Mouse (Mus musculus): ENCODE results near the gene Tmprss6. TPM values are rescaled to one million over a fixed set of nuclear protein-coding genes. Genes with fewer than 3 reads are reported as not detected.

The Tmprss6 gene
- polyA plus RNA-seq, 1 experiment: 0.08 TPM

DNA sequence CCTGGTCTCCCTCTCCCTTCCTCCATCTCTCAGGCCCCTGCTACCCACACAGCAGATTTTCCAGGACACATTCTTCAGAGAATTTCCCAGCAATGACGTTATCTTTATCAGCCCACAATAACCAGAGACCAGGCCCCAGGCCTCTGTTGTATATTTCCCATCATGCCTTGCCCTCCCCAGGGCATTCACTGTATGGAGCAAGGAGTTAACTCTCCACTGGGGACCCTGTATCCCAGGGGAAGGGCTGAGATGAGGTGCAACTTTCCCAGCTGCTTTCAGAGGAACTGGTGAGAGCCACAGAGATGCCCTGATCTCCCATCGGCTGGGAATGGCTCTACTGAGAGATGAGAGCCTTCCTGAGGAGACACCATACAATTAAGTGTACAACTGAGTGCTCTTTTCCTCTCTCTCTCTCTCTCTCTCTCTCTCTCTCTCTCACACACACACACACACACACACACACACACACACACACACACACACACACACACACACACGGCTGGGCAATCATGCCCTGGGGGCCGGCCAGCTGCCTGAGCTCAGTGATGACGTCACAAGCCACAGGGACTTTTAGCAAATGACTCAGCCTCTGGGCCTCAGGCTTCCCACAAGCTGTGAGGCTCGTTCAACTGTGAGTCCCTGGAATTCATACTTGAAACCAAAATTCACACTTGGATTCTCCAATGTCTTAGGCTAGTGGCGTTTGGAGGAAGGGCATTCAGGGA, 18.6 kb downstream of the Tmprss6 start:
- no peaks in the 10 kb centered on the region for H3K27me3 ChIP-seq (ENCODE audit: control insufficient read depth, insufficient read depth, insufficient read length)
- no peaks in the 10 kb centered on the region for H3K36me3 ChIP-seq (ENCODE audit: control insufficient read depth, insufficient read depth)
- no peak overlapping the region for H3ac ChIP-seq (ENCODE audit: control insufficient read depth, insufficient read length)
- H3K4me2 ChIP-seq (ENCODE audit: low read depth): peak overlapping the region; percentile 74
- no peaks in the 10 kb centered on the region for H3K79me2 ChIP-seq (ENCODE audit: control insufficient read depth, insufficient read depth)
- TF ChIP-seq E2F4 (IDR thresholded peaks at IDR 0.05; ENCODE audit: insufficient read depth) (no peak), TCF3 (IDR thresholded peaks at IDR 0.05; ENCODE audit: insufficient read length, low read depth) (peak; percentile 48), MYOD1 (IDR thresholded peaks at IDR 0.05; ENCODE audit: control insufficient read depth in 1 of 3, insufficient read length in 2 of 3, low read depth in 2 of 3) (peak in 2 of 3 experiments; percentile 62 to 84), REST (IDR thresholded peaks at IDR 0.05; ENCODE audit: insufficient read depth, insufficient read length) (no peak), USF1 (IDR thresholded peaks at IDR 0.05; ENCODE audit: low read depth) (no peak), CEBPB (IDR thresholded peaks at IDR 0.05; ENCODE audit: insufficient read depth, poor library complexity, severe bottlenecking) (0 out of 2 replicates have a peak, but pooled peaks have one; percentile 0), MYOG (IDR thresholded peaks at IDR 0.05; ENCODE audit: control insufficient read depth in 1 of 3, insufficient read depth in 1 of 3, insufficient read length in 2 of 3, low read depth in 2 of 3) (peak; percentile 64 to 85 (median 84))
- H3K4me3 ChIP-seq: no peak overlapping the region

DNA sequence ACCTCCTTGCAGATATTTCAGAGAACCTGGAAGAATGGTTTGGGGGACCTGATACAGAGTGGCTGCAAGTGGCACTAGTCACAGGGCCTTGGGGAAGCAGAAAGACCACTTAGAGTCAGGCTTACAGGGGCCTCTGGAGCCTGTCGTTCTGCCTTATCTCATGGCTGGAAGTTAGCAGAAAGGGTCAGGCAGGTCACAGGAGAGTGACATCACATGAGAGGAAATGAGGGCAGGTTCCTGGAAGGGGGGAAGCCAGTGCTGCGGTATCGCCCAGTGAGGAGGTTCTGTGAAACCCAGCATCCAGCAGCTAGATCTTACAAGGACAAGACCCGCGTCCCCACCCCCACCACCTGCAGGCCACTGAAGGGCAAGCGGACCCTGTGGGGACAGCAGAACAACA, 19.3 kb downstream of the Tmprss6 start:
- no peaks in the 10 kb centered on the region for H3K79me2 ChIP-seq (ENCODE audit: control insufficient read depth, insufficient read depth)
- no peaks in the 10 kb centered on the region for H3K36me3 ChIP-seq (ENCODE audit: control insufficient read depth, insufficient read depth)
- peak overlapping the region; percentile 74 for H3K4me2 ChIP-seq (ENCODE audit: low read depth)
- no peak overlapping the region for H3K4me3 ChIP-seq
- no peak for TF ChIP-seq CEBPB (IDR thresholded peaks at IDR 0.05; ENCODE audit: insufficient read depth, poor library complexity, severe bottlenecking)
- TF ChIP-seq SRF (IDR thresholded peaks at IDR 0.05; ENCODE audit: control insufficient read depth, insufficient read length, low read depth): no peak
- no peak for TF ChIP-seq MAX (IDR thresholded peaks at IDR 0.05; ENCODE audit: low read depth)
- no peak for TF ChIP-seq TCF3 (IDR thresholded peaks at IDR 0.05; ENCODE audit: insufficient read length, low read depth)
- TF ChIP-seq MYOD1 (IDR thresholded peaks at IDR 0.05; ENCODE audit: control insufficient read depth in 1 of 3, insufficient read length in 2 of 3, low read depth in 2 of 3): no peak
- no peak for TF ChIP-seq USF1 (IDR thresholded peaks at IDR 0.05; ENCODE audit: low read depth)
- no peak for TF ChIP-seq POLR2AphosphoS2 (IDR thresholded peaks at IDR 0.05; ENCODE audit: insufficient read length, low read depth)
- TF ChIP-seq REST (IDR thresholded peaks at IDR 0.05; ENCODE audit: insufficient read depth, insufficient read length): no peak
- no peak for TF ChIP-seq E2F4 (IDR thresholded peaks at IDR 0.05; ENCODE audit: insufficient read depth)
- no peak for TF ChIP-seq TCF12 (IDR thresholded peaks at IDR 0.05; ENCODE audit: insufficient read depth, poor library complexity, severe bottlenecking)
- no peak for TF ChIP-seq POLR2A (IDR thresholded peaks at IDR 0.05; ENCODE audit: insufficient read length, low read depth)
- TF ChIP-seq MYOG (IDR thresholded peaks at IDR 0.05; ENCODE audit: control insufficient read depth in 1 of 3, insufficient read depth in 1 of 3, insufficient read length in 2 of 3, low read depth in 2 of 3): no peak
- H3ac ChIP-seq (ENCODE audit: control insufficient read depth, insufficient read length): no peak overlapping the region
- no peaks in the 10 kb centered on the region for H3K27me3 ChIP-seq (ENCODE audit: control insufficient read depth, insufficient read depth, insufficient read length)

GRCm38 (mm10) chr15:78447746-78448535, 20.5 kb downstream of the Tmprss6 start:
- Histone ChIP-seq H3K36me3 (ENCODE audit: control insufficient read depth, insufficient read depth) (no peaks in the 10 kb centered on the region), H3K4me3 (peak overlapping the region; percentile 5), H3K27me3 (ENCODE audit: control insufficient read depth, insufficient read depth, insufficient read length) (no peaks in the 10 kb centered on the region), H3K4me2 (ENCODE audit: low read depth) (peak overlapping the region; percentile 99), H3ac (ENCODE audit: control insufficient read depth, insufficient read length) (no peak overlapping the region), H3K79me2 (ENCODE audit: control insufficient read depth, insufficient read depth) (no peaks in the 10 kb centered on the region)
- TF ChIP-seq E2F4 (IDR thresholded peaks at IDR 0.05; ENCODE audit: insufficient read depth): peak; percentile 82
- TF ChIP-seq MYOD1 (IDR thresholded peaks at IDR 0.05; ENCODE audit: control insufficient read depth in 1 of 3, insufficient read length in 2 of 3, low read depth in 2 of 3): peak in 1 of 3 experiments; percentile 25
- no peak for TF ChIP-seq CEBPB (IDR thresholded peaks at IDR 0.05; ENCODE audit: insufficient read depth, poor library complexity, severe bottlenecking)

- TF ChIP-seq TCF12 (IDR thresholded peaks at IDR 0.05; ENCODE audit: insufficient read depth, poor library complexity, severe bottlenecking): no peak
- TF ChIP-seq E2F4 (IDR thresholded peaks at IDR 0.05; ENCODE audit: insufficient read depth): no peak
- no peak for TF ChIP-seq POLR2AphosphoS2 (IDR thresholded peaks at IDR 0.05; ENCODE audit: insufficient read length, low read depth)
- TF ChIP-seq MYOG (IDR thresholded peaks at IDR 0.05; ENCODE audit: control insufficient read depth in 1 of 3, insufficient read depth in 1 of 3, insufficient read length in 2 of 3, low read depth in 2 of 3): no peak
- TF ChIP-seq CEBPB (IDR thresholded peaks at IDR 0.05; ENCODE audit: insufficient read depth, poor library complexity, severe bottlenecking): no peak
- TF ChIP-seq SRF (IDR thresholded peaks at IDR 0.05; ENCODE audit: control insufficient read depth, insufficient read length, low read depth): no peak
- TF ChIP-seq USF1 (IDR thresholded peaks at IDR 0.05; ENCODE audit: low read depth): no peak
- TF ChIP-seq POLR2A (IDR thresholded peaks at IDR 0.05; ENCODE audit: insufficient read length, low read depth): no peak
- no peaks in the 10 kb centered on the region for H3K27me3 ChIP-seq (ENCODE audit: control insufficient read depth, insufficient read depth, insufficient read length)
- H3ac ChIP-seq (ENCODE audit: control insufficient read depth, insufficient read length): no peak overlapping the region
- H3K4me3 ChIP-seq: no peak overlapping the region
- no peaks in the 10 kb centered on the region for H3K79me2 ChIP-seq (ENCODE audit: control insufficient read depth, insufficient read depth)
- H3K36me3 ChIP-seq (ENCODE audit: control insufficient read depth, insufficient read depth): no peaks in the 10 kb centered on the region
- H3K4me2 ChIP-seq (ENCODE audit: low read depth): no peak overlapping the region
These were observed 21.3 kb downstream of the Tmprss6 start for GRCm38 (mm10) chr15:78447121-78447520.
